Mouse (Mus musculus) large intestine, adult 2 months (tissue): ENCODE data around the gene Boll. TPM values are rescaled to one million over a fixed set of nuclear protein-coding genes. Genes with fewer than 3 reads are reported as not detected.

ENCODE experiments used
- DNase-seq: peaks from one replicate; pipeline ENCODE4 v3.0.0-alpha.2; 2012; ENCODE audit warnings: low read depth, low spot score
- WGBS: fragments of 180-500 bp; shearing (Covaris S2); methylation state at CpG from one replicate; pipeline ENCODE4 v1.1.7; 2018; 5-methylcytosine and 5-hydroxymethylcytosine counted together
- polyA plus RNA-seq: library from polyadenylated mRNA; depleted of rRNA; stranded (reverse); fragments of >200 nt; gene quantifications from 2 replicates; pipeline ENCODE4 v1.2.3, GENCODE M21; 2012; rRNA removed

Gene Boll
- polyA plus RNA-seq, 1 experiment, result 0.25 TPM

GRCm38 (mm10) chr1:55211081-55211480 lies 152.2 kb downstream of the Boll start:
- DNase-seq, result no peak
- WGBS, result 88% methylated on average over 8 of the region's 8 CpGs

GRCm38 (mm10) chr1:55210202-55210965 lies 152.9 kb downstream of the Boll start:
- DNase-seq, result no peak
- WGBS, result 27% methylated on average over 12 of the region's 12 CpGs

- no peak for DNase-seq
- WGBS, result 76% methylated on average over 5 of the region's 5 CpGs
Measured at GRCm38 (mm10) chr1:55208500-55209140, 154.6 kb downstream of the Boll start.

GRCm38 (mm10) chr1:55207561-55207960 lies 155.7 kb downstream of the Boll start:
- DNase-seq, result no peak
- 94% methylated on average over 6 of the region's 6 CpGs for WGBS

GRCm38 (mm10) chr1:55205808-55206327 lies 157.4 kb downstream of the Boll start:
- WGBS, result 87% methylated on average over 5 of the region's 5 CpGs

GRCm38 (mm10) chr1:55201850-55202752 lies 161.2 kb downstream of the Boll start:
- DNase-seq, result no peak
- WGBS, result 50% methylated on average over 18 of the region's 18 CpGs

More at GRCm38 (mm10) chr1:55205808-55206327, 157.4 kb downstream of the Boll start:
- no peak for DNase-seq

GRCm38 (mm10) chr1:55198719-55199118 lies 164.6 kb downstream of the Boll start:
- no peak for DNase-seq
- WGBS, result 77% methylated on average over 3 of the region's 3 CpGs

Other genes starting within 250 kb of the Boll start
- gene Mob4, start 232.2 kb downstream of the Boll start, polyA plus RNA-seq, result 11.0 and 11.3 TPM in 2 replicates
- gene Rftn2, start 136.7 kb downstream of the Boll start, polyA plus RNA-seq, result 1.5 TPM in 2 replicates
- 1.4 and 2.1 TPM in 2 replicates for gene Mars2, start 126.3 kb downstream of the Boll start, polyA plus RNA-seq
- 0.37 and 0.52 TPM in 2 replicates for gene Plcl1, start 42.5 kb upstream of the Boll start, polyA plus RNA-seq